21 mouse cellular contexts compared by ENCODE assay signal in genomic region chr3:146570148-146570782, GRCm38 (mm10). TPM values are rescaled to one million over a fixed set of nuclear protein-coding genes. Genes with fewer than 3 reads are reported as not detected.
"Had no signal": no experiment of that assay in that cellular context is flagged by ENCODE, and none has a peak within 500 bp of the region (broad histone marks: within the 10 kb centered on the region; RNA-seq: fewer than 3 reads in every experiment).

Gene Uox (plus strand): TSS chr3:146570426.

- H3K36me3 ChIP-seq: limb, embryonic 15.5 days; lung, embryonic 15.5 days; midbrain, embryonic 15.5 days; neural tube, embryonic 12.5 days had no signal

- H3K4me3 ChIP-seq: left cerebral cortex, adult 2 months; limb, embryonic 15.5 days; lung, embryonic 15.5 days; megakaryocyte, embryonic 14.5 days; midbrain, embryonic 15.5 days; neural tube, embryonic 12.5 days had no signal

- DNase-seq: kidney, postnatal 10 days; lung, postnatal 14 days; spleen, adult 18-20 months; thymus, adult 18-20 months; thymus, postnatal 14 days had no signal

- H3K4me2 ChIP-seq: limb, embryonic 15.5 days; lung, embryonic 15.5 days; midbrain, embryonic 11.5 days; midbrain, embryonic 15.5 days; neural tube, embryonic 12.5 days had no signal

- ATAC-seq: midbrain, embryonic 15.5 days had no signal

- H3K4me1 ChIP-seq: limb, embryonic 15.5 days; lung, embryonic 15.5 days; midbrain, embryonic 15.5 days; neural tube, embryonic 12.5 days had no signal

- H3K27me3 ChIP-seq: limb, embryonic 15.5 days; lung, embryonic 15.5 days; midbrain, embryonic 15.5 days; neural tube, embryonic 12.5 days had no signal

- H3K27ac ChIP-seq: left cerebral cortex, adult 2 months; limb, embryonic 15.5 days; lung, embryonic 15.5 days; macrophage; midbrain, embryonic 15.5 days; neural tube, embryonic 12.5 days had no signal

- H3K9me3 ChIP-seq: limb, embryonic 15.5 days; lung, embryonic 15.5 days; megakaryocyte, embryonic 14.5 days; midbrain, embryonic 15.5 days; neural tube, embryonic 12.5 days had no signal

- H3K9ac ChIP-seq: limb, embryonic 15.5 days; lung, embryonic 15.5 days; midbrain, embryonic 15.5 days; neural tube, embryonic 12.5 days had no signal

RNA-seq across cellular contexts. Expression of gene Uox, which starts in this region (rescaled TPM):
- total RNA-seq: layer of hippocampus, postnatal 25 days; monocyte, adult 5-6 weeks; neutrophil, adult 5-6 weeks had no signal
- polyA plus RNA-seq: intestine, embryonic 14.5 days; kidney, embryonic 14.5 days; limb, embryonic 11.5 days; macrophage; midbrain, embryonic 15.5 days; neural tube, embryonic 12.5 days; stomach, embryonic 14.5 days; urinary bladder, adult 2 months had no signal
